Mouse (Mus musculus) stomach, embryonic 15.5 days (tissue): ENCODE measurements around the gene Bicra. TPM values are rescaled to one million over a fixed set of nuclear protein-coding genes. Genes with fewer than 3 reads are reported as not detected.

ENCODE experiments used
- ATAC-seq: fragments of 200-750 bp; cut with Nextera tagmentation; 2 replicates; pipeline ENCODE4 v1.8.0; 2017; ENCODE audit warnings: low read depth, moderate number of reproducible peaks, moderate TSS enrichment; ENCODE audit not compliant: insufficient read depth, low FRiP score
- H3K27ac ChIP-seq: fragments of 300-500 bp; sonication (generic); 2 replicates; pipeline ENCODE4 v1.5.1; 2015; ENCODE audit warnings: mild to moderate bottlenecking, inconsistent platforms
- H3K27me3 ChIP-seq: fragments of 300-500 bp; sonication (generic); replicated peaks from 2 replicates; pipeline ENCODE4 v1.6.1; 2015; ENCODE audit warnings: inconsistent platforms
- H3K36me3 ChIP-seq: fragments of 300-500 bp; sonication (generic); 2 replicates; pipeline ENCODE4 v1.6.1; 2015; ENCODE audit warnings: inconsistent platforms
- H3K4me1 ChIP-seq: fragments of 300-500 bp; sonication (generic); 2 replicates; pipeline ENCODE4 v1.6.1; 2015; ENCODE audit warnings: inconsistent platforms
- H3K4me2 ChIP-seq: fragments of 300-500 bp; sonication (generic); 2 replicates; pipeline ENCODE4 v1.6.1; 2015; ENCODE audit warnings: mild to moderate bottlenecking, inconsistent platforms
- H3K4me3 ChIP-seq: fragments of 300-500 bp; sonication (generic); replicated peaks from 2 replicates; pipeline ENCODE4 v1.5.1; 2015; ENCODE audit warnings: inconsistent platforms
- H3K9ac ChIP-seq: fragments of 300-500 bp; sonication (generic); 2 replicates; pipeline ENCODE4 v1.6.1; 2015; ENCODE audit warnings: inconsistent platforms
- H3K9me3 ChIP-seq: fragments of 300-500 bp; sonication (generic); 2 replicates; pipeline ENCODE4 v1.6.1; 2016; ENCODE audit warnings: inconsistent platforms
- WGBS: fragments of 180-500 bp; shearing (Covaris S2); methylation state at CpG from one replicate; pipeline ENCODE4 v1.1.7; 2015; 5-methylcytosine and 5-hydroxymethylcytosine counted together
- polyA plus RNA-seq: library from polyadenylated mRNA; unstranded; fragments of >200 nt; fragmentation: Nextera tagmentation; extraction: Ambion mirVana; gene quantifications from 2 replicates; pipeline ENCODE4 v1.2.1, GENCODE M21; 2015

Bicra gene
- polyA plus RNA-seq, 1 experiment from 2014 or later, result 5.8 TPM

DNA sequence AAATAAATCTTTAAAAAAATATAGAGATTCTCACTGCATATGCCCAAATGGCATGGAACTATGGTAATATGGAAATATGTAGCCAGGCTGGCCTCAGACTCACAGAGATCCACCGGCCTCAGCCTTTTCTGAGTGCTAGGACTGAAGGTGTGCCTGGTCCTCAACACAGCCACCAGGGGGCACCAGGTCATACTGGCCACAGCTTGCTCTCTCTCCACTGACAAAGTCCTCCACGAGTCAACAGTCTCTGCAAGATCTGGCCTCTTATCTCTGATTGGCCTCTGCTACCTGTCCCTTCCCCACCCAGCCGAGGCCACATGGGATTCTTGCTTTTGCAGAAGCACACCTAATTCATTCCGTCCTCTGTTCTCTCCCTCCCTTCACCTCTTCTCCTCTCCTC, 117.8 kb downstream of the Bicra start:
- Histone ChIP-seq H3K4me2 (no peak overlapping the region), H3K4me1 (no peaks in the 10 kb centered on the region), H3K27me3 (no peaks in the 10 kb centered on the region), H3K9ac (no peak overlapping the region), H3K36me3 (no peaks in the 10 kb centered on the region), H3K4me3 (no peak overlapping the region), H3K27ac (no peak overlapping the region), H3K9me3 (no peaks in the 10 kb centered on the region)
- 28% methylated on average over 4 of the region's 4 CpGs for WGBS
- ATAC-seq, result peak; percentile 48; the same call in 1 of the 2 replicates

DNA sequence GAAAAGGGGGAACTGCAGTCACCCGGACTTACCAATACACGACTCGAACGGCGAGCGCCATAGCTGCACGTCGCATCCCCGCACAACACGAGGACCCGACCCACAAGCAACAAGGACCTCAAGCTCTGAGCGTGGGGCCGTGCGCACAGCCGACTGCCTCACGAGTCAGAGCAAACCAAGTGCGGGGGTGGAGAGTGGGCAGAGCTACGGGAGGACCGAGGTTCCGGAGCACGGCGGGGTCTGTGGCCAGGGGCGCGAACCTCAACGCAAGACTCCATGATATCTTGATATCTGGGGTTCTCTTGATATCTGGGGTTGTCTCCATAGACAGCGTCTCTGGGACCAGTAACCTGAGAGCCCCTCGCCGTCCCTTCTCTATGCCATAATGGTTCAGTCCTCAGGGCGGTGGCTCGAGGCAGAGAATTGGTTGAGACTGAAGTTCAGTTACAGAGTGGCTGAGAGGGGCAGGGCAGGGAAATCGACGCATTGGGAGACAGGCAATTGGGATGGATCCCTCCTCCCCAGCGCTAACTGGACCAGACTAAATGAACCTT, 125.4 kb downstream of the Bicra start, which contains the start of gene Selenow:
TSS of gene Selenow (minus strand) at position 183 of the 554 bp plus-strand sequence.
- H3K9me3 ChIP-seq, result no peaks in the 10 kb centered on the region
- WGBS, result under 1% methylated on average over 33 of the region's 33 CpGs
- peak within 1 kb of the TSS; percentile 81 for H3K4me3 ChIP-seq
- H3K4me2 ChIP-seq, result peak within 1 kb of the TSS; percentile 70
- H3K27ac ChIP-seq, result peak within 1 kb of the TSS; percentile 85
- peaks cover 23% of the 10 kb centered on the region for H3K36me3 ChIP-seq
- H3K9ac ChIP-seq, result peak within 1 kb of the TSS; percentile 73
- peak; percentile 95 for ATAC-seq
- H3K4me1 ChIP-seq, result peaks cover 15% of the 10 kb centered on the region
- H3K27me3 ChIP-seq, result no peaks in the 10 kb centered on the region

DNA sequence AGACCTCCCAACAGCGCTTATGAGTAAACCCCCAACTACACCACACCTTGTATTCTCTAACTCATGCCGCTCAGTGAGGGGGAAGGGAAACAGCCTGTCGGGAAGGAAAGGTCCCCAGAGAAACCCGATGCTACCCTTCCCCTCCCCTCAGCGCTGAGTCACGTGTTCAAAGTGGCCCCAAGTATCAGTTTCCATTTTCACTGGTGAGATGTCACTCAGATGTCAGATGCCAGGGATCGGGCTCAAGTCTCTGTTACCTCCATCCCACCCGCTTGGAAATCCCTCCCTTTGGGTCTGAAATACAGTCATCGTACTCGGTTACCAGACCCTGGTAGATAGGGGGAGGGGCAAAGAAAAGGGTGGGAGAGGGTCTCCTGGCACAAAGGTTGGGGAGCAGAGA, 125.9 kb downstream of the Bicra start:
- Histone ChIP-seq H3K27ac (peak overlapping the region; percentile 85), H3K27me3 (no peaks in the 10 kb centered on the region), H3K4me2 (peak overlapping the region; percentile 70), H3K4me3 (peak overlapping the region; percentile 81), H3K36me3 (peaks cover 24% of the 10 kb centered on the region), H3K9me3 (no peaks in the 10 kb centered on the region), H3K4me1 (peaks cover 15% of the 10 kb centered on the region), H3K9ac (peak overlapping the region; percentile 73)
- 0% methylated on average over 10 of the region's 10 CpGs for WGBS
- peak; percentile 17; the same call in 1 of the 2 replicates for ATAC-seq

Other genes with a start within 250 kb of the Bicra start
- gene Obox6, start 208.2 kb downstream of the Bicra start, polyA plus RNA-seq, result not detected in 2 replicates
- gene Crx, start 168.0 kb downstream of the Bicra start, polyA plus RNA-seq, result not detected in 2 replicates
- gene Crxos, start 165.3 kb downstream of the Bicra start, polyA plus RNA-seq, result not detected in 2 replicates
- 686 and 711 TPM in 2 replicates for gene Selenow, start 125.5 kb downstream of the Bicra start, polyA plus RNA-seq
- gene Nop53, start 101.8 kb downstream of the Bicra start, polyA plus RNA-seq, result 173 and 183 TPM in 2 replicates
- gene Ehd2, start 80.4 kb downstream of the Bicra start, polyA plus RNA-seq, result 49.0 and 49.6 TPM in 2 replicates
- 0.04 and 0.10 TPM in 2 replicates for gene Zfp541, start 13.9 kb upstream of the Bicra start, polyA plus RNA-seq
- gene Napa, start 50.5 kb upstream of the Bicra start, polyA plus RNA-seq, result 175 and 176 TPM in 2 replicates
- 29.5 and 29.9 TPM in 2 replicates for gene Kptn, start 72.0 kb upstream of the Bicra start, polyA plus RNA-seq
- 0.30 and 0.35 TPM in 2 replicates for gene Slc8a2, start 81.9 kb upstream of the Bicra start, polyA plus RNA-seq
- 28.2 and 28.8 TPM in 2 replicates for gene Meis3, start 127.2 kb upstream of the Bicra start, polyA plus RNA-seq
- 37.9 and 55.3 TPM in 2 replicates for gene Dhx34, start 174.1 kb upstream of the Bicra start, polyA plus RNA-seq
- 0.28 and 0.37 TPM in 2 replicates for gene C5ar2, start 196.2 kb upstream of the Bicra start, polyA plus RNA-seq
- gene C5ar1, start 211.6 kb upstream of the Bicra start, polyA plus RNA-seq, result 3.7 and 4.1 TPM in 2 replicates
- 20.5 and 21.1 TPM in 2 replicates for gene Inafm1, start 225.7 kb upstream of the Bicra start, polyA plus RNA-seq
- 26.7 and 27.0 TPM in 2 replicates for gene Ccdc9, start 238.9 kb upstream of the Bicra start, polyA plus RNA-seq